Mouse (Mus musculus) liver, embryonic 14.5 days (tissue): Measurements from ENCODE around the gene Efcab12. TPM values are rescaled to one million over a fixed set of nuclear protein-coding genes. Genes with fewer than 3 reads are reported as not detected.

ENCODE experiments used
- ATAC-seq: fragments of 200-750 bp; cut with Nextera tagmentation; 2 replicates; pipeline ENCODE4 v1.8.0; 2017; ENCODE audit warnings: moderate number of reproducible peaks, mild to moderate bottlenecking, moderate library complexity; ENCODE audit not compliant: insufficient read depth
- DNase-seq, 3 experiments: peaks; one replicate each; pipeline ENCODE4 v3.0.0-alpha.2; 2012 to 2013; ENCODE audit warnings: low read depth in 3 of 3, low spot score in 3 of 3
- H3K27ac ChIP-seq: fragments of 300-500 bp; sonication (generic); 2 replicates; pipeline ENCODE4 v1.5.1; 2014; ENCODE audit warnings: moderate library complexity, mild to moderate bottlenecking, control low read depth, inconsistent platforms
- H3K27me3 ChIP-seq: fragments of 300-500 bp; sonication (generic); 2 replicates; pipeline ENCODE4 v1.6.1; 2014; ENCODE audit warnings: mild to moderate bottlenecking, low read length, moderate library complexity; ENCODE audit not compliant: control insufficient read depth, insufficient read depth
- H3K36me3 ChIP-seq: fragments of 300-500 bp; sonication (generic); replicated peaks from 2 replicates; pipeline ENCODE4 v1.6.1; 2014; ENCODE audit warnings: low read depth; ENCODE audit not compliant: control insufficient read depth, insufficient read depth
- H3K4me1 ChIP-seq, 2 experiments: fragments of 200-500 bp in 1 of 2; fragments of 300-500 bp in 1 of 2; sonication (generic) in 1 of 2; replicated peaks; 2 replicates each; pipeline ENCODE4 v1.6.1; 2012 to 2014; ENCODE audit warnings: antibody characterized with exemption in 1 of 2, inconsistent platforms in 1 of 2, low read length in 1 of 2; ENCODE audit not compliant: control insufficient read depth in 2 of 2, insufficient read depth in 2 of 2
- H3K4me2 ChIP-seq: fragments of 300-500 bp; sonication (generic); 2 replicates; pipeline ENCODE4 v1.6.1; 2014; ENCODE audit warnings: low read depth, mild to moderate bottlenecking, control low read depth, moderate library complexity
- H3K4me3 ChIP-seq, 2 experiments: fragments of 200-500 bp in 1 of 2; fragments of 300-500 bp in 1 of 2; sonication (generic) in 1 of 2; 2 replicates each; pipeline ENCODE4 v1.5.1; 2012 to 2014; ENCODE audit warnings: low read depth in 2 of 2, low read length in 2 of 2, mild to moderate bottlenecking in 2 of 2, control low read depth in 1 of 2, inconsistent platforms in 1 of 2, moderate library complexity in 1 of 2; ENCODE audit not compliant: insufficient read depth in 1 of 2
- H3K9ac ChIP-seq: fragments of 300-500 bp; sonication (generic); replicated peaks from 2 replicates; pipeline ENCODE4 v1.6.1; 2014; ENCODE audit warnings: mild to moderate bottlenecking, control low read depth, moderate library complexity
- H3K9me3 ChIP-seq: fragments of 300-500 bp; sonication (generic); 2 replicates; pipeline ENCODE4 v1.6.1; 2016; ENCODE audit warnings: low read length, mixed read lengths; ENCODE audit not compliant: control insufficient read depth
- CTCF ChIP-seq: IDR thresholded peaks from 2 replicates; pipeline ENCODE4 v1.5.1; 2016; ENCODE audit warnings: antibody characterized with exemption, low read depth, control low read depth
- EP300 ChIP-seq: IDR thresholded peaks from 2 replicates; pipeline ENCODE4 v1.6.1; 2016; ENCODE audit warnings: antibody characterized with exemption, low read depth
- WGBS: fragments of 180-500 bp; shearing (Covaris S2); extraction: QIAGEN DNeasy Blood & Tissue Kit; methylation state at CpG from one replicate; pipeline ENCODE4 v1.1.7; 2014; ENCODE audit not compliant: insufficient replicate concordance; 5-methylcytosine and 5-hydroxymethylcytosine counted together
- polyA plus RNA-seq, 2 experiments: library from polyadenylated mRNA; depleted of rRNA in 1 of 2; stranded (reverse) in 1 of 2; unstranded in 1 of 2; fragments of >200 nt; fragmentation: Nextera tagmentation in 1 of 2; extraction: Ambion mirVana in 1 of 2; gene quantifications; 2 replicates each; pipeline versions ENCODE4 v1.2.1 to v1.2.3; 2012 to 2014

Gene Efcab12
- 0.09 and 0.11 TPM in 2 replicates for polyA plus RNA-seq (2012; rRNA removed)
- polyA plus RNA-seq (2014; fragmentation: Nextera tagmentation; extraction: Ambion mirVana): 0.06 TPM in 1 of 2 replicates, not detected in the other

GRCm38 (mm10) chr6:115838161-115838597 is at the start of gene Efcab12:
Efcab12 (minus strand) TSS chr6:115838412.
- TF ChIP-seq CTCF (no peak), EP300 (no peak)
- Histone ChIP-seq H3K4me3 (peak within 1 kb of the TSS; percentile 48 to 50), H3K36me3 (peaks cover 5% of the 10 kb centered on the region; the same call in 1 of the 2 replicates), H3K4me2 (peak within 1 kb of the TSS; percentile 82), H3K9ac (peak within 1 kb of the TSS; percentile 39; the same call in 1 of the 2 replicates), H3K27ac (no peak within 1 kb of the TSS), H3K9me3 (no peaks in the 10 kb centered on the region), H3K4me1 (peaks cover 3 to 16% of the 10 kb centered on the region in 2 experiments; a peak in 3 of 4 replicates), H3K27me3 (no peaks in the 10 kb centered on the region)
- DNase-seq (peak; percentile 61 to 76 (median 67)), ATAC-seq (peak; percentile 86)
- WGBS: 4% methylated on average over 19 of the region's 19 CpGs

- Histone ChIP-seq H3K27me3 (no peaks in the 10 kb centered on the region), H3K4me2 (no peak overlapping the region), H3K27ac (no peak overlapping the region), H3K4me1 (0 out of 4 replicates have a peak, but pooled peaks cover 0 to 2% of the 10 kb centered on the region in 2 experiments), H3K36me3 (no peaks in the 10 kb centered on the region), H3K9me3 (no peaks in the 10 kb centered on the region), H3K4me3 (no peak overlapping the region), H3K9ac (no peak overlapping the region)
- ATAC-seq (no peak), DNase-seq (no peak)
- TF ChIP-seq CTCF (no peak), EP300 (no peak)
- 24% methylated on average over 4 of the region's 4 CpGs for WGBS
These were observed 48.7 kb upstream of the Efcab12 start for GRCm38 (mm10) chr6:115886894-115887293.

GRCm38 (mm10) chr6:115884018-115884417 is 45.8 kb upstream of the Efcab12 start:
- TF ChIP-seq CTCF (no peak), EP300 (no peak)
- no peak for ATAC-seq
- Histone ChIP-seq H3K27ac (no peak overlapping the region), H3K4me1 (0 out of 4 replicates have a peak, but pooled peaks cover 0 to 2% of the 10 kb centered on the region in 2 experiments), H3K36me3 (no peaks in the 10 kb centered on the region), H3K9me3 (no peaks in the 10 kb centered on the region), H3K27me3 (no peaks in the 10 kb centered on the region), H3K9ac (no peak overlapping the region), H3K4me2 (no peak overlapping the region), H3K4me3 (no peak overlapping the region)
- no peak for DNase-seq

- H3K4me2 ChIP-seq: no peak overlapping the region
- H3K27ac ChIP-seq: no peak overlapping the region
- no peak overlapping the region for H3K4me3 ChIP-seq
- no peak overlapping the region for H3K9ac ChIP-seq
- H3K36me3 ChIP-seq: no peaks in the 10 kb centered on the region
- no peak for TF ChIP-seq CTCF
- TF ChIP-seq EP300: no peak
- H3K27me3 ChIP-seq: no peaks in the 10 kb centered on the region
- no peaks in the 10 kb centered on the region for H3K9me3 ChIP-seq
- DNase-seq (no peak), ATAC-seq (no peak)
- 45% methylated on average over 8 of the region's 8 CpGs for WGBS
- no peaks in the 10 kb centered on the region for H3K4me1 ChIP-seq
These were observed 42.5 kb upstream of the Efcab12 start for GRCm38 (mm10) chr6:115880751-115881150.

- DNase-seq (no peak), ATAC-seq (no peak)
- 38% methylated on average over 6 of the region's 6 CpGs for WGBS
- Histone ChIP-seq H3K27ac (no peak overlapping the region), H3K4me1 (no peaks in the 10 kb centered on the region), H3K4me2 (no peak overlapping the region), H3K27me3 (no peaks in the 10 kb centered on the region), H3K4me3 (no peak overlapping the region), H3K36me3 (no peaks in the 10 kb centered on the region), H3K9ac (no peak overlapping the region), H3K9me3 (no peaks in the 10 kb centered on the region)
- no peak for TF ChIP-seq CTCF
- no peak for TF ChIP-seq EP300
These were observed 41.5 kb upstream of the Efcab12 start for GRCm38 (mm10) chr6:115879736-115880135.
